In the genomic region with DNA sequence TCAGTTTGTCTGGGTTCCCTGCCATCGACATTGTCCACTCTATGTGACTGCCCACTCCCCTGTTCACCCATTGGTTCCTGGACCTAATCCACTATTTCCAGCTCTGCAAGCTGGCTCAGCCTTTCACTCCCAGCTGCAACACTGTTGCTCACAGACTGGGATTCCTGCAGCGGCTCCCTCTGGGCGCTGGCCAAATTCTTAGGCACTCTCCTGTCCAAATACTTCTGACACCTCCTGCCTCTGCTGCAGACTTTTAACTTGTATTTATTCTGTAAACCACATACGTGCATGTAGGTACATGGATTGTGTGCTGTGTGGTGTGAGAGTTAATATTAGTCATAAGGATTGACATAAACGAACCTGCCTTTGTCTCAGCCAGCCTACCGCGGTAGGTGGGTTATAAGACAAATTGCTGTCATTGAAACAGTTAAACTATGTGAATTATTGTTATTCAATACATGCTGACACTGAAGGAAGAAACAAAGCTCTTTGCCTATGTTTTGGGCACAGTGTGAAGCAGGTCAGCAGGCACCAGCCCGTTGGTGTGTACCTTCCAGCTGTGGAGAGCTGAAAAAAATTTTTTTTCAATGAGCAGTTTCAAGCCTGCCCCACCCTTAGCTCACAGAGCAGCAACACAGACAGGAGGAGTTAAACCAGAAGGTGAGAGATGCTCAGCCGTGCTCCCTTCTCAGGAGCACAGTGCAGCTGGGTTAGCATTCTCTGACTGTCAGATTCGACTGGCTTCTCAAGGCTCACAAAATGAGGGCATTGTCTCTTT, we compare ENCODE assay signal across 12 mouse cellular contexts.
DNase-seq lines count a peak whose midpoint lies in the region; ATAC-seq and TF ChIP-seq lines count a peak whose summit lies in the region.
"Had no signal": no experiment of that assay in that cellular context is flagged by ENCODE, and none has a peak within 500 bp of the region (broad histone marks: within the 10 kb centered on the region; RNA-seq: fewer than 3 reads in every experiment).

No protein-coding gene starts in this region.

- H3K27ac ChIP-seq in heart, adult 2 months: no peak overlapping the region
- peak overlapping the region; percentile 55; the same call in 1 of the 2 replicates for H3K27ac ChIP-seq in lung, embryonic 14.5 days (ENCODE audit: low read depth)
- H3K27ac ChIP-seq in stomach, postnatal 0 days (replicated peaks): peak overlapping the region; percentile 49
- H3K27ac ChIP-seq in midbrain, embryonic 13.5 days: no peak overlapping the region
- H3K27ac ChIP-seq: forebrain, embryonic 10.5 days; liver, embryonic 13.5 days had no signal

- TF ChIP-seq POLR2A in heart, adult 2 months (IDR thresholded peaks at IDR 0.05; ENCODE audit: insufficient read depth, low read depth, low read length): no peak
- TF ChIP-seq POLR2A in lung, adult 2 months (IDR thresholded peaks at IDR 0.05; ENCODE audit: borderline replicate concordance, extremely low read depth, low read depth, low read length): no peak

- no peaks in the 10 kb centered on the region for H3K27me3 ChIP-seq in heart, adult 2 months (ENCODE audit: control insufficient read depth, insufficient read depth, low read length)
- no peaks in the 10 kb centered on the region for H3K27me3 ChIP-seq in lung, embryonic 14.5 days (ENCODE audit: insufficient read depth, low read length)
- no peaks in the 10 kb centered on the region for H3K27me3 ChIP-seq in stomach, postnatal 0 days (ENCODE audit: control insufficient read depth, insufficient read depth, low read length)
- H3K27me3 ChIP-seq in midbrain, embryonic 13.5 days: no peaks in the 10 kb centered on the region

- peak; percentile 82 for ATAC-seq in lung, embryonic 14.5 days (ENCODE audit: insufficient read depth)
- ATAC-seq in stomach, postnatal 0 days (ENCODE audit: low FRiP score, low TSS enrichment): peak; percentile 49; the same call in 1 of the 2 replicates
- no peak for ATAC-seq in monocyte, adult 5-6 weeks (replicated peaks; ENCODE audit: insufficient number of reproducible peaks, low FRiP score, low TSS enrichment, poor library complexity, severe bottlenecking)
- ATAC-seq in midbrain, embryonic 13.5 days: no peak
- ATAC-seq: intestine, postnatal 0 days had no signal

- H3K79me2 ChIP-seq in heart, adult 2 months (replicated peaks; ENCODE audit: control insufficient read depth, insufficient read depth, low read length): no peaks in the 10 kb centered on the region

- H3K4me2 ChIP-seq in lung, embryonic 14.5 days: no peak overlapping the region
- no peak overlapping the region for H3K4me2 ChIP-seq in stomach, postnatal 0 days (replicated peaks; ENCODE audit: low read depth)
- H3K4me2 ChIP-seq in midbrain, embryonic 13.5 days (replicated peaks): no peak overlapping the region
- H3K4me2 ChIP-seq: liver, embryonic 13.5 days had no signal

- H3K4me1 ChIP-seq in heart, adult 2 months (ENCODE audit: control insufficient read depth, insufficient read depth, low read length): no peaks in the 10 kb centered on the region
- H3K4me1 ChIP-seq in lung, embryonic 14.5 days (ENCODE audit: insufficient read depth): peaks cover 10% of the 10 kb centered on the region; the same call in 1 of the 2 replicates
- peaks cover 10% of the 10 kb centered on the region for H3K4me1 ChIP-seq in lung, adult 2 months (ENCODE audit: control insufficient read depth, insufficient read depth, low read length)
- no peaks in the 10 kb centered on the region for H3K4me1 ChIP-seq in stomach, postnatal 0 days (replicated peaks; ENCODE audit: control insufficient read depth, insufficient read depth)
- no peaks in the 10 kb centered on the region for H3K4me1 ChIP-seq in midbrain, embryonic 13.5 days (replicated peaks)
- H3K4me1 ChIP-seq: liver, embryonic 13.5 days had no signal

- no peaks in the 10 kb centered on the region for H3K9me3 ChIP-seq in lung, embryonic 14.5 days (ENCODE audit: low read depth, low read length)
- H3K9me3 ChIP-seq in stomach, postnatal 0 days (ENCODE audit: control insufficient read depth, low read length): no peaks in the 10 kb centered on the region
- H3K9me3 ChIP-seq in midbrain, embryonic 13.5 days: no peaks in the 10 kb centered on the region
- H3K9me3 ChIP-seq: forebrain, embryonic 10.5 days; liver, embryonic 13.5 days had no signal

- no peak for TF ChIP-seq CTCF in heart, adult 2 months (IDR thresholded peaks at IDR 0.05)
- TF ChIP-seq CTCF in lung, embryonic 14.5 days (IDR thresholded peaks at IDR 0.05; ENCODE audit: low read depth): no peak
- no peak for TF ChIP-seq CTCF in lung, adult 2 months (IDR thresholded peaks at IDR 0.05; ENCODE audit: insufficient read depth, low read length)
- TF ChIP-seq CTCF in stomach, postnatal 0 days (IDR thresholded peaks at IDR 0.05; ENCODE audit: low read depth): no peak

- H3K36me3 ChIP-seq in heart, adult 2 months (ENCODE audit: control insufficient read depth, insufficient read depth, low read length): no peaks in the 10 kb centered on the region
- 0 out of 2 replicates have a peak, but pooled peaks cover 3% of the 10 kb centered on the region for H3K36me3 ChIP-seq in lung, embryonic 14.5 days (ENCODE audit: insufficient read depth)
- no peaks in the 10 kb centered on the region for H3K36me3 ChIP-seq in stomach, postnatal 0 days (ENCODE audit: control insufficient read depth, insufficient read depth, low read length)
- H3K36me3 ChIP-seq in midbrain, embryonic 13.5 days: no peaks in the 10 kb centered on the region
- H3K36me3 ChIP-seq: forebrain, embryonic 10.5 days; liver, embryonic 13.5 days had no signal

- intact Hi-C loops in heart, adult 2 months (cut with DNase I): no loop called here
- intact Hi-C loops in heart, postnatal 25 days (cut with DNase I): no loop called here

- H3K4me3 ChIP-seq in heart, adult 2 months: no peak overlapping the region
- no peak overlapping the region for H3K4me3 ChIP-seq in lung, embryonic 14.5 days (ENCODE audit: low read depth, low read length)
- H3K4me3 ChIP-seq in lung, adult 2 months (replicated peaks; ENCODE audit: extremely low read depth, low read depth, low read length): no peak overlapping the region
- H3K4me3 ChIP-seq in stomach, postnatal 0 days (ENCODE audit: low read depth, low read length): no peak overlapping the region
- no peak overlapping the region for H3K4me3 ChIP-seq in midbrain, embryonic 13.5 days (replicated peaks)
- H3K4me3 ChIP-seq: forebrain, embryonic 10.5 days; liver, embryonic 13.5 days had no signal

- peak; percentile 24 to 31 for DNase-seq in heart, adult 2 months
- no peak for DNase-seq in heart, postnatal 25 days (ENCODE audit: low spot score)
- DNase-seq in lung, embryonic 14.5 days: peak; percentile 89
- DNase-seq in lung, adult 2 months: no peak
- DNase-seq in heart, postnatal 4 days: peak; percentile 57
- DNase-seq in stomach, postnatal 0 days (ENCODE audit: low spot score): peak; percentile 42
- DNase-seq: layer of hippocampus, postnatal 36 days; liver, embryonic 13.5 days had no signal

- TF ChIP-seq EP300 in heart, adult 2 months (IDR thresholded peaks at IDR 0.05; ENCODE audit: insufficient read depth, low read depth, low read length): no peak
- TF ChIP-seq EP300 in stomach, postnatal 0 days (optimal IDR thresholded peaks at IDR 0.05): no peak

- 55% methylated on average over 10 of the region's 10 CpGs for WGBS in heart, adult 2 months
- 19% methylated on average over 10 of the region's 10 CpGs for WGBS in lung, embryonic 14.5 days
- 42% methylated on average over 10 of the region's 10 CpGs for WGBS in lung, adult 2 months
- 19% methylated on average over 10 of the region's 10 CpGs for WGBS in stomach, postnatal 0 days
- 77% methylated on average over 10 of the region's 10 CpGs for WGBS in midbrain, embryonic 13.5 days

- no peak overlapping the region for H3K9ac ChIP-seq in heart, adult 2 months (ENCODE audit: low read depth, low read length)
- no peak overlapping the region for H3K9ac ChIP-seq in lung, embryonic 14.5 days
- H3K9ac ChIP-seq in stomach, postnatal 0 days (ENCODE audit: low read length): no peak overlapping the region
- no peak overlapping the region for H3K9ac ChIP-seq in midbrain, embryonic 13.5 days (replicated peaks)
- H3K9ac ChIP-seq: liver, embryonic 13.5 days had no signal

Comparison
In these comparisons a context has a peak if more than half of its experiments do, and no peak if none do; other contexts are left out.
1. DNase-seq: peak in heart, adult 2 months (2 of 2), lung, embryonic 14.5 days (single experiment), heart, postnatal 4 days (single experiment) and stomach, postnatal 0 days (single experiment); none in heart, postnatal 25 days (single experiment) and lung, adult 2 months (single experiment).
2. H3K27ac ChIP-seq: peak in lung, embryonic 14.5 days (single experiment) and stomach, postnatal 0 days (single experiment); none in heart, adult 2 months (single experiment) and midbrain, embryonic 13.5 days (single experiment).
3. ATAC-seq: peak in lung, embryonic 14.5 days (single experiment) and stomach, postnatal 0 days (single experiment); none in monocyte, adult 5-6 weeks (single experiment) and midbrain, embryonic 13.5 days (single experiment).